Mouse (Mus musculus) heart, embryonic 14.5 days (tissue): Measurements from ENCODE around the gene Farsb. TPM values are rescaled to one million over a fixed set of nuclear protein-coding genes. Genes with fewer than 3 reads are reported as not detected.

Source experiments
- ATAC-seq: fragments of 200-750 bp; cut with Nextera tagmentation; 2 replicates; pipeline ENCODE4 v1.8.0; 2017; ENCODE audit warnings: low read depth, moderate TSS enrichment; ENCODE audit not compliant: insufficient number of reproducible peaks, insufficient read depth, low FRiP score
- H3K27ac ChIP-seq, 2 experiments: fragments of 200-500 bp in 1 of 2; fragments of 300-500 bp in 1 of 2; sonication (generic) in 1 of 2; replicated peaks in 1 of 2; 2 replicates each; pipeline ENCODE4 v1.5.1; 2012 to 2014; ENCODE audit warnings: low read depth in 2 of 2, low read length in 2 of 2, control low read depth in 1 of 2, mild to moderate bottlenecking in 1 of 2, mixed read lengths in 1 of 2; ENCODE audit not compliant: control insufficient read depth in 1 of 2, insufficient read depth in 1 of 2
- H3K27me3 ChIP-seq: fragments of 300-500 bp; sonication (generic); 2 replicates; pipeline ENCODE4 v1.6.1; 2014; ENCODE audit warnings: mild to moderate bottlenecking, low read length, control low read depth; ENCODE audit not compliant: control insufficient read depth, insufficient read depth
- H3K36me3 ChIP-seq: fragments of 300-500 bp; sonication (generic); 2 replicates; pipeline ENCODE4 v1.6.1; 2014; ENCODE audit warnings: mild to moderate bottlenecking, control low read depth, low read length, mixed read lengths; ENCODE audit not compliant: control insufficient read depth, insufficient read depth
- H3K4me1 ChIP-seq, 2 experiments: fragments of 200-500 bp in 1 of 2; fragments of 300-500 bp in 1 of 2; sonication (generic) in 1 of 2; 2 replicates each; pipeline ENCODE4 v1.6.1; 2012 to 2014; ENCODE audit warnings: low read length in 2 of 2, control low read depth in 1 of 2, mixed read lengths in 1 of 2; ENCODE audit not compliant: control insufficient read depth in 2 of 2, insufficient read depth in 2 of 2
- H3K4me2 ChIP-seq: fragments of 300-500 bp; sonication (generic); 2 replicates; pipeline ENCODE4 v1.6.1; 2014; ENCODE audit warnings: mild to moderate bottlenecking, low read length
- H3K4me3 ChIP-seq, 2 experiments: fragments of 200-500 bp in 1 of 2; fragments of 300-500 bp in 1 of 2; sonication (generic) in 1 of 2; 2 replicates each; pipeline ENCODE4 v1.5.1; 2012 to 2014; ENCODE audit warnings: low read length in 2 of 2, mild to moderate bottlenecking in 2 of 2, control low read depth in 1 of 2, low read depth in 1 of 2, moderate library complexity in 1 of 2; ENCODE audit not compliant: control insufficient read depth in 1 of 2, insufficient read depth in 1 of 2
- H3K9ac ChIP-seq: fragments of 300-500 bp; sonication (generic); 2 replicates; pipeline ENCODE4 v1.6.1; 2014; ENCODE audit warnings: mild to moderate bottlenecking, low read length
- H3K9me3 ChIP-seq: fragments of 300-500 bp; sonication (generic); 2 replicates; pipeline ENCODE4 v1.6.1; 2016; ENCODE audit warnings: low read length, control low read depth; ENCODE audit not compliant: control insufficient read depth
- WGBS: fragments of 180-500 bp; shearing (Covaris S2); extraction: QIAGEN DNeasy Blood & Tissue Kit; methylation state at CpG from one replicate; pipeline ENCODE4 v1.1.7; 2014; 5-methylcytosine and 5-hydroxymethylcytosine counted together
- polyA plus RNA-seq: library from polyadenylated mRNA; unstranded; fragments of >200 nt; fragmentation: Nextera tagmentation; extraction: Ambion mirVana; gene quantifications from 2 replicates; pipeline ENCODE4 v1.2.1, GENCODE M21; 2014

The Farsb gene
- polyA plus RNA-seq = 98.3 and 101 TPM in 2 replicates

GRCm38 (mm10) chr1:78488752-78489492 lies at the start of gene Farsb:
Gene Farsb (minus strand): TSS chr1:78488897.
- Histone ChIP-seq H3K4me2 (peak within 1 kb of the TSS; percentile 85), H3K4me1 (peaks cover 0 to 15% of the 10 kb centered on the region in 2 experiments; a peak in 2 of 4 replicates), H3K4me3 (peak within 1 kb of the TSS; percentile 65 to 95), H3K27ac (peak within 1 kb of the TSS; percentile 65 to 77), H3K9me3 (no peaks in the 10 kb centered on the region), H3K9ac (peak within 1 kb of the TSS; percentile 93), H3K27me3 (no peaks in the 10 kb centered on the region), H3K36me3 (no peaks in the 10 kb centered on the region)
- peak; percentile 96 for ATAC-seq
- 0% methylated on average over 31 of the region's 31 CpGs for WGBS

- H3K4me3 ChIP-seq = no peak overlapping the region
- H3K36me3 ChIP-seq = no peaks in the 10 kb centered on the region
- WGBS = 80% methylated on average over 5 of the region's 5 CpGs
- ATAC-seq = no peak
- H3K9ac ChIP-seq = no peak overlapping the region
- no peak overlapping the region for H3K27ac ChIP-seq
- H3K4me1 ChIP-seq = peaks cover 5 to 10% of the 10 kb centered on the region in 2 experiments; a peak in 3 of 4 replicates
- no peak overlapping the region for H3K4me2 ChIP-seq
- no peaks in the 10 kb centered on the region for H3K27me3 ChIP-seq
- no peaks in the 10 kb centered on the region; the same call in 1 of the 2 replicates for H3K9me3 ChIP-seq
Measured at GRCm38 (mm10) chr1:78538396-78538795, 49.7 kb upstream of the Farsb start.

DNA sequence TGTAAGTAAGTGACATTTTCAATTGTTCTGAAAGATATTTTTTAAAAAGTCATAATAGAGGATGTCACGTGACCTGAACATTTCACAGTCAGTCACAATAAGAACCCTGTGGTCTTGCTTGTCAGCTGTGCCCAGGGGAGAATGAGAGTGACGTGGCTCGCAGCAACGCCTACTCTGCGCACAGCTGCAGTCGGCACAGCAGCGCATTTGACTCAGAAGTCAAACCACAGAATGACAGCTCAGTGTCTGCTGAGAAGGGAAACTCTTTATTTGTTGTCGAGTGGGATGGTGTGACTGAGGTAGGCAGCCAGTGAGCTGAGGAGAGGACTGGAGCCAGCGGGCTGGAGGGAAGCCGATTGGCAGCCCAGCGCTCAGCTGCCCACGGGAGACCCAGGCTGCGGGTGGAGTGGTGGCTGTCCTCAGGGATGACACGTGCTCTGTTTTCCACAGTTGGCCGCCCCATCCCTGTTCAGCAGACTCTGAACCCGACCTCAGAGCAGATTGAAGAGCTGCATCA lies 48.9 kb upstream of the Farsb start:
- Histone ChIP-seq H3K4me3 (peak overlapping the region; percentile 32 to 39), H3K4me1 (peaks cover 5 to 10% of the 10 kb centered on the region in 2 experiments; a peak in 3 of 4 replicates), H3K27me3 (no peaks in the 10 kb centered on the region), H3K27ac (peak overlapping the region in 1 of 2 experiments; percentile 31; a peak in 1 of 4 replicates), H3K36me3 (no peaks in the 10 kb centered on the region), H3K9me3 (no peaks in the 10 kb centered on the region; the same call in 1 of the 2 replicates), H3K9ac (peak overlapping the region; percentile 65), H3K4me2 (peak overlapping the region; percentile 82)
- WGBS = 21% methylated on average over 16 of the region's 16 CpGs
- ATAC-seq = peak; percentile 71

- peak overlapping the region; percentile 82 for H3K4me2 ChIP-seq
- H3K4me1 ChIP-seq = peaks cover 5 to 10% of the 10 kb centered on the region in 2 experiments; a peak in 3 of 4 replicates
- peak overlapping the region in 1 of 2 experiments; percentile 39; a peak in 2 of 4 replicates for H3K4me3 ChIP-seq
- no peaks in the 10 kb centered on the region for H3K9me3 ChIP-seq
- 34% methylated on average over 19 of the region's 19 CpGs for WGBS
- no peak for ATAC-seq
- H3K27me3 ChIP-seq = no peaks in the 10 kb centered on the region
- 0 out of 2 replicates have a peak overlapping the region, but pooled peaks have one; percentile 65 for H3K9ac ChIP-seq
- no peak overlapping the region for H3K27ac ChIP-seq
- H3K36me3 ChIP-seq = no peaks in the 10 kb centered on the region
Measured at GRCm38 (mm10) chr1:78536310-78537164, 47.8 kb upstream of the Farsb start.

- Histone ChIP-seq H3K4me3 (no peak overlapping the region), H3K27ac (no peak overlapping the region), H3K9ac (no peak overlapping the region), H3K4me2 (no peak overlapping the region), H3K9me3 (no peaks in the 10 kb centered on the region), H3K4me1 (peaks cover 4 to 9% of the 10 kb centered on the region in 2 experiments), H3K27me3 (no peaks in the 10 kb centered on the region), H3K36me3 (no peaks in the 10 kb centered on the region)
- whole genome bisulfite sequencing = 40% methylated on average over 9 of the region's 9 CpGs
- ATAC-seq = no peak
Measured at GRCm38 (mm10) chr1:78534428-78535150, 45.9 kb upstream of the Farsb start.

- Histone ChIP-seq H3K9me3 (no peaks in the 10 kb centered on the region), H3K9ac (no peak overlapping the region), H3K27me3 (no peaks in the 10 kb centered on the region), H3K36me3 (no peaks in the 10 kb centered on the region), H3K4me2 (no peak overlapping the region), H3K4me1 (no peaks in the 10 kb centered on the region; a peak in 1 of 4 replicates), H3K4me3 (no peak overlapping the region), H3K27ac (no peak overlapping the region)
- ATAC-seq = no peak
- WGBS = 88% methylated on average over 15 of the region's 15 CpGs
Measured at GRCm38 (mm10) chr1:78532184-78532800, 43.6 kb upstream of the Farsb start.
